Mouse (Mus musculus) liver, adult 2 months (tissue): ENCODE data around the gene Ncan. TPM values are rescaled to one million over a fixed set of nuclear protein-coding genes. Genes with fewer than 3 reads are reported as not detected.

Source experiments
- DNase-seq: peaks from one replicate; pipeline ENCODE4 v3.0.0-alpha.2; 2011; ENCODE audit warnings: low read depth, low spot score; ENCODE audit errors: extremely low read depth
- H3K27ac ChIP-seq: fragments of 200-500 bp; replicated peaks from 2 replicates; pipeline ENCODE4 v1.5.1; 2012; ENCODE audit warnings: low read depth, mild to moderate bottlenecking, control low read depth, inconsistent platforms, low read length; ENCODE audit not compliant: insufficient read depth
- H3K27me3 ChIP-seq: fragments of 200-500 bp; 2 replicates; pipeline ENCODE4 v1.6.1; 2012; ENCODE audit warnings: mild to moderate bottlenecking, moderate library complexity, low read length, inconsistent platforms; ENCODE audit not compliant: control insufficient read depth, insufficient read depth
- H3K36me3 ChIP-seq: fragments of 200-500 bp; 2 replicates; pipeline ENCODE4 v1.6.1; 2012; ENCODE audit warnings: low read length, inconsistent platforms; ENCODE audit not compliant: control insufficient read depth, insufficient read depth
- H3K4me1 ChIP-seq: fragments of 200-500 bp; 2 replicates; pipeline ENCODE4 v1.6.1; 2011; ENCODE audit warnings: low read length; ENCODE audit not compliant: control insufficient read depth, insufficient read depth
- H3K4me3 ChIP-seq: fragments of 200-500 bp; 2 replicates; pipeline ENCODE4 v1.5.1; 2011; ENCODE audit warnings: low read depth, mild to moderate bottlenecking, control low read depth, low read length, moderate library complexity; ENCODE audit not compliant: insufficient read depth
- H3K79me2 ChIP-seq: fragments of 200-500 bp; 2 replicates; pipeline ENCODE4 v1.6.1; 2012; ENCODE audit warnings: inconsistent platforms, mild to moderate bottlenecking, low read length, moderate library complexity; ENCODE audit not compliant: control insufficient read depth, insufficient read depth
- H3K9ac ChIP-seq: fragments of 200-500 bp; 2 replicates; pipeline ENCODE4 v1.6.1; 2012; ENCODE audit warnings: low read depth, mild to moderate bottlenecking, control low read depth, inconsistent platforms, low read length
- CTCF ChIP-seq: fragments of 200-500 bp; IDR thresholded peaks from 2 replicates; pipeline ENCODE4 v1.5.1; 2011; ENCODE audit warnings: low read depth, low read length, control low read depth
- POLR2A ChIP-seq: fragments of 200-500 bp; IDR thresholded peaks from 2 replicates; pipeline ENCODE4 v1.6.1; 2011; ENCODE audit warnings: low read length, control low read depth; ENCODE audit not compliant: insufficient read depth; ENCODE audit errors: extremely low read depth
- WGBS: fragments of 180-500 bp; shearing (Covaris S2); methylation state at CpG from one replicate; pipeline ENCODE4 v1.1.7; 2018; 5-methylcytosine and 5-hydroxymethylcytosine counted together
- polyA plus RNA-seq: library from polyadenylated mRNA; depleted of rRNA; stranded (reverse); fragments of >200 nt; gene quantifications from 2 replicates; pipeline ENCODE4 v1.2.3, GENCODE M21; 2012
- total RNA-seq: library from RNA; depleted of rRNA; stranded (reverse); fragments of >200 nt; gene quantifications from 2 replicates; pipeline ENCODE4 v1.2.3, GENCODE M21; 2014

Ncan gene
- total and polyA plus RNA-seq, 2 experiments = not detected

GRCm38 (mm10) chr8:70134086-70134485 lies 13.4 kb upstream of the Ncan start:
- Histone ChIP-seq H3K79me2 (no peaks in the 10 kb centered on the region; the same call in 1 of the 2 replicates), H3K27me3 (no peaks in the 10 kb centered on the region), H3K4me3 (no peak overlapping the region), H3K36me3 (0 out of 2 replicates have a peak, but pooled peaks cover 3% of the 10 kb centered on the region), H3K27ac (no peak overlapping the region), H3K4me1 (peaks cover 22% of the 10 kb centered on the region), H3K9ac (no peak overlapping the region)
- DNase-seq = no peak
- 92% methylated on average over 5 of the region's 5 CpGs for WGBS
- TF ChIP-seq CTCF = no peak
- no peak for TF ChIP-seq POLR2A

- DNase-seq = peak; percentile 66
- 3% methylated on average over 37 of the region's 37 CpGs for WGBS
These were observed 10.7 kb upstream of the Ncan start, which contains the start of gene Nr2c2ap for GRCm38 (mm10) chr8:70131166-70131883. Gene Nr2c2ap, plus strand, starts transcription at chr8:70131333.

GRCm38 (mm10) chr8:70130066-70130465 lies 9.4 kb upstream of the Ncan start:
- H3K4me3 ChIP-seq = no peak overlapping the region
- no peaks in the 10 kb centered on the region for H3K27me3 ChIP-seq
- 89% methylated on average over 3 of the region's 3 CpGs for WGBS
- peak overlapping the region; percentile 62 for H3K27ac ChIP-seq
- TF ChIP-seq CTCF (no peak), POLR2A (no peak)
- peak; percentile 12 for DNase-seq
- no peaks in the 10 kb centered on the region; the same call in 1 of the 2 replicates for H3K79me2 ChIP-seq
- H3K9ac ChIP-seq = no peak overlapping the region
- H3K36me3 ChIP-seq = 0 out of 2 replicates have a peak, but pooled peaks cover 3% of the 10 kb centered on the region
- peaks cover 21% of the 10 kb centered on the region for H3K4me1 ChIP-seq

More at GRCm38 (mm10) chr8:70131166-70131883, 10.7 kb upstream of the Ncan start, which contains the start of gene Nr2c2ap:
- Histone ChIP-seq H3K4me1 (peaks cover 21% of the 10 kb centered on the region), H3K4me3 (peak within 1 kb of the TSS; percentile 78), H3K36me3 (0 out of 2 replicates have a peak, but pooled peaks cover 3% of the 10 kb centered on the region), H3K79me2 (no peaks in the 10 kb centered on the region; the same call in 1 of the 2 replicates), H3K9ac (peak within 1 kb of the TSS; percentile 82), H3K27me3 (no peaks in the 10 kb centered on the region), H3K27ac (peak within 1 kb of the TSS; percentile 74)
- TF ChIP-seq CTCF = no peak
- 0 out of 2 replicates have a peak, but pooled peaks have one; percentile 47 for TF ChIP-seq POLR2A

- DNase-seq = peak; percentile 100
- H3K36me3 ChIP-seq = no peaks in the 10 kb centered on the region
- H3K79me2 ChIP-seq = no peaks in the 10 kb centered on the region; the same call in 1 of the 2 replicates
- no peak overlapping the region for H3K9ac ChIP-seq
- peak overlapping the region; percentile 65 for H3K27ac ChIP-seq
- TF ChIP-seq POLR2A = no peak
- TF ChIP-seq CTCF = no peak
- no peaks in the 10 kb centered on the region for H3K27me3 ChIP-seq
- H3K4me3 ChIP-seq = no peak overlapping the region
- H3K4me1 ChIP-seq = peaks cover 21% of the 10 kb centered on the region
- WGBS = 23% methylated on average over 9 of the region's 9 CpGs
These were observed 8.8 kb upstream of the Ncan start for GRCm38 (mm10) chr8:70129309-70129952.

GRCm38 (mm10) chr8:70128435-70128834 lies 7.8 kb upstream of the Ncan start:
- WGBS = 35% methylated on average over 3 of the region's 3 CpGs
- TF ChIP-seq CTCF (no peak), POLR2A (no peak)
- Histone ChIP-seq H3K9ac (no peak overlapping the region), H3K4me3 (no peak overlapping the region), H3K79me2 (no peaks in the 10 kb centered on the region; the same call in 1 of the 2 replicates), H3K27me3 (no peaks in the 10 kb centered on the region), H3K36me3 (no peaks in the 10 kb centered on the region), H3K27ac (peak overlapping the region; percentile 56), H3K4me1 (peaks cover 21% of the 10 kb centered on the region)
- peak; percentile 46 for DNase-seq
